In the genomic region with DNA sequence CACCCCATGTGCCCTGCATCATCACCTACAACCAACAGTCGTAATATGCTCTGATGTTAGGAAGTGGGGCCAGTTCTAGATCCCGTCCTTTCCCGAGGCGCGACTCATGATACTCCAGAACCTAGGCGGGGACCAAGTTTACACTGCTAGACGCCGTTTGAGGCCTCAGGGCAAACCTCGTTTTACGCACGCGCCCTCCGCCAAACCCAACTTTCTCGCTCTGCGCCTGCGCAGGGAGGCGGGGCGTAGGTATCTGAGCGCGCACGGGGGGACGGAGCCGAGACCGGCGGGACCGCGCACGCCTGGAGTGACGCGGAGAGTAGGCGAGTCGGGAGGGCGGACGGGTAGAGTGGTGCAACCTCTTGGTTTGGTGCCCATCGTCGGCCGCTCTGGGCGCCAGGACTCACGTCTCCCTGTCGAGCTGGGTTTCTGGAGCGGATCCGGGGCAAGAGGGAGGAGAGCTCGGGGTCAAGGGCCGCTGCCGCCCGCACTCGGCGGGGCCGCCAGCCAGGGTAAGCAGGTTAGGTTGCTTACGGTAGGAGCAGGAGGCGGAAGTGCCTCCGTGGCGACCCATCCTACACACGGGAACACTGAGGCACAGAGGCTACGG, we compare ENCODE assay signal across 8 mouse cellular contexts. TPM values are rescaled to one million over a fixed set of nuclear protein-coding genes. Genes with fewer than 3 reads are reported as not detected.
DNase-seq lines count a peak whose midpoint lies in the region; ATAC-seq lines count a peak whose summit lies in the region.

A gene (plus strand): TSS at position 457 of the 610 bp plus-strand sequence.

- no peaks in the 10 kb centered on the region for H3K9me3 ChIP-seq in hindbrain, embryonic 15.5 days

- H3K4me2 ChIP-seq in hindbrain, embryonic 15.5 days = peak within 1 kb of the TSS; percentile 69

- DNase-seq in T-cell, adult 2 months (ENCODE audit: low spot score) = peak; percentile 100
- DNase-seq in cerebellum, postnatal 36 days = peak; percentile 99
- DNase-seq in frontal cortex, postnatal 36 days (ENCODE audit: low spot score in 2 of 2) = peak; percentile 99
- DNase-seq in left cerebral cortex, adult 11 months (ENCODE audit: low spot score) = peak; percentile 98
- peak; percentile 100 for DNase-seq in lung, postnatal 4 days
- peak; percentile 98 for DNase-seq in retina, postnatal 7 days (ENCODE audit: low read depth, low spot score)
- DNase-seq in urinary bladder, adult 2 months (ENCODE audit: low spot score) = peak; percentile 96

- peaks cover 36% of the 10 kb centered on the region for H3K4me1 ChIP-seq in hindbrain, embryonic 15.5 days (replicated peaks)

- H3K4me3 ChIP-seq in hindbrain, embryonic 15.5 days = peak within 1 kb of the TSS; percentile 93

- H3K27me3 ChIP-seq in hindbrain, embryonic 15.5 days = peaks cover 5% of the 10 kb centered on the region

- peak; percentile 97 for ATAC-seq in hindbrain, embryonic 15.5 days (ENCODE audit: low FRiP score, low read depth)

- no peaks in the 10 kb centered on the region for H3K36me3 ChIP-seq in hindbrain, embryonic 15.5 days

- H3K9ac ChIP-seq in hindbrain, embryonic 15.5 days = peak within 1 kb of the TSS; percentile 89

- under 1% methylated on average over 55 of the region's 55 CpGs for WGBS in hindbrain, embryonic 15.5 days

- peak within 1 kb of the TSS; percentile 89 for H3K27ac ChIP-seq in hindbrain, embryonic 15.5 days (replicated peaks)

RNA-seq across cellular contexts. Expression of the gene that starts here (rescaled TPM):
- 103 and 106 TPM in 2 replicates for polyA plus RNA-seq in hindbrain, embryonic 15.5 days (2015; fragmentation: Nextera tagmentation; extraction: Ambion mirVana)
- polyA plus RNA-seq in urinary bladder, adult 2 months (2012; rRNA removed) = 68.3 and 78.0 TPM in 2 replicates

Comparison
In these comparisons a context has a peak if more than half of its experiments do, and no peak if none do; other contexts are left out.
1. Peak in every context shown above with its lines: DNase-seq, ATAC-seq, H3K4me3 ChIP-seq and H3K27ac ChIP-seq.